Mouse (Mus musculus) neural tube, embryonic 12.5 days (tissue): ENCODE measurements at regions not wholly inside any gene's neighbourhood (a gene's known extent, or its start where the extent isn't known, plus 50 kb on each side); places are given as distances from the start of the nearest gene placed in this dataset.

ENCODE experiments used
- ATAC-seq: fragments of 200-750 bp; cut with Nextera tagmentation; 2 replicates; pipeline ENCODE4 v1.8.0; 2017; ENCODE audit warnings: low read depth, mild to moderate bottlenecking, moderate TSS enrichment, moderate library complexity; ENCODE audit not compliant: low FRiP score
- H3K27ac ChIP-seq: fragments of 300-500 bp; sonication (generic); 2 replicates; pipeline ENCODE4 v1.5.1; 2016
- H3K27me3 ChIP-seq: fragments of 300-500 bp; sonication (generic); replicated peaks from 2 replicates; pipeline ENCODE4 v1.6.1; 2016; ENCODE audit warnings: mild to moderate bottlenecking
- H3K36me3 ChIP-seq: fragments of 300-500 bp; sonication (generic); 2 replicates; pipeline ENCODE4 v1.6.1; 2016; ENCODE audit warnings: mild to moderate bottlenecking
- H3K4me1 ChIP-seq: fragments of 300-500 bp; sonication (generic); 2 replicates; pipeline ENCODE4 v1.6.1; 2016
- H3K4me2 ChIP-seq: fragments of 300-500 bp; sonication (generic); replicated peaks from 2 replicates; pipeline ENCODE4 v1.6.1; 2016; ENCODE audit warnings: mild to moderate bottlenecking
- H3K4me3 ChIP-seq: fragments of 300-500 bp; sonication (generic); 2 replicates; pipeline ENCODE4 v1.5.1; 2016
- H3K9ac ChIP-seq: fragments of 300-500 bp; sonication (generic); 2 replicates; pipeline ENCODE4 v1.6.1; 2016; ENCODE audit warnings: mild to moderate bottlenecking
- H3K9me3 ChIP-seq: fragments of 300-500 bp; sonication (generic); 2 replicates; pipeline ENCODE4 v1.6.1; 2016; ENCODE audit warnings: mild to moderate bottlenecking
- WGBS: fragments of 180-500 bp; shearing (Covaris S2); methylation state at CpG from one replicate; pipeline ENCODE4 v1.1.7; 2016; 5-methylcytosine and 5-hydroxymethylcytosine counted together

- no peaks in the 10 kb centered on the region for H3K36me3 ChIP-seq
- no peak for ATAC-seq
- no peak overlapping the region for H3K4me2 ChIP-seq
- no peak overlapping the region for H3K27ac ChIP-seq
- H3K27me3 ChIP-seq: no peaks in the 10 kb centered on the region
- no peak overlapping the region for H3K9ac ChIP-seq
- H3K4me1 ChIP-seq: no peaks in the 10 kb centered on the region
- WGBS: 91% methylated on average over 5 of the region's 5 CpGs
- no peaks in the 10 kb centered on the region for H3K9me3 ChIP-seq
- no peak overlapping the region for H3K4me3 ChIP-seq
Measured at GRCm38 (mm10) chr4:127862875-127863274, 107.9 kb downstream of the CK137956 start.

GRCm38 (mm10) chr4:127861319-127862117, 109.2 kb downstream of the CK137956 start:
- Histone ChIP-seq H3K4me2 (no peak overlapping the region), H3K4me3 (no peak overlapping the region), H3K9me3 (no peaks in the 10 kb centered on the region), H3K27ac (no peak overlapping the region), H3K4me1 (no peaks in the 10 kb centered on the region), H3K9ac (no peak overlapping the region), H3K36me3 (no peaks in the 10 kb centered on the region), H3K27me3 (no peaks in the 10 kb centered on the region)
- no peak for ATAC-seq
- WGBS: 62% methylated on average over 16 of the region's 16 CpGs

- no peak overlapping the region for H3K4me2 ChIP-seq
- no peak for ATAC-seq
- H3K27ac ChIP-seq: no peak overlapping the region
- H3K9ac ChIP-seq: no peak overlapping the region
- H3K4me1 ChIP-seq: no peaks in the 10 kb centered on the region
- 88% methylated on average over 4 of the region's 4 CpGs for WGBS
- no peaks in the 10 kb centered on the region for H3K36me3 ChIP-seq
- no peaks in the 10 kb centered on the region for H3K27me3 ChIP-seq
- H3K9me3 ChIP-seq: no peaks in the 10 kb centered on the region
- no peak overlapping the region for H3K4me3 ChIP-seq
Measured at GRCm38 (mm10) chr4:127860271-127860670, 110.5 kb downstream of the CK137956 start.

- no peak overlapping the region for H3K9ac ChIP-seq
- no peaks in the 10 kb centered on the region for H3K36me3 ChIP-seq
- no peak overlapping the region for H3K27ac ChIP-seq
- no peaks in the 10 kb centered on the region for H3K9me3 ChIP-seq
- 95% methylated on average over 6 of the region's 6 CpGs for WGBS
- H3K4me3 ChIP-seq: no peak overlapping the region
- ATAC-seq: no peak
- H3K4me2 ChIP-seq: no peak overlapping the region
- no peaks in the 10 kb centered on the region for H3K4me1 ChIP-seq
- no peaks in the 10 kb centered on the region for H3K27me3 ChIP-seq
Measured at GRCm38 (mm10) chr4:127859505-127859904, 111.2 kb downstream of the CK137956 start.

GRCm38 (mm10) chr4:127858566-127858965, 112.2 kb downstream of the CK137956 start:
- no peak overlapping the region for H3K4me3 ChIP-seq
- no peak for ATAC-seq
- H3K36me3 ChIP-seq: no peaks in the 10 kb centered on the region
- no peak overlapping the region for H3K4me2 ChIP-seq
- H3K27ac ChIP-seq: no peak overlapping the region
- no peaks in the 10 kb centered on the region for H3K27me3 ChIP-seq
- no peak overlapping the region for H3K9ac ChIP-seq
- no peaks in the 10 kb centered on the region for H3K9me3 ChIP-seq
- 82% methylated on average over 3 of the region's 3 CpGs for WGBS
- H3K4me1 ChIP-seq: no peaks in the 10 kb centered on the region

- WGBS: 82% methylated on average over 1 of the region's 1 CpGs
- H3K27ac ChIP-seq: no peak overlapping the region
- H3K4me3 ChIP-seq: no peak overlapping the region
- no peaks in the 10 kb centered on the region for H3K4me1 ChIP-seq
- H3K9ac ChIP-seq: no peak overlapping the region
- H3K27me3 ChIP-seq: no peaks in the 10 kb centered on the region
- H3K4me2 ChIP-seq: no peak overlapping the region
- no peak for ATAC-seq
- no peaks in the 10 kb centered on the region for H3K9me3 ChIP-seq
- no peaks in the 10 kb centered on the region for H3K36me3 ChIP-seq
Measured at GRCm38 (mm10) chr4:127855836-127856235, 114.9 kb downstream of the CK137956 start.

- H3K9me3 ChIP-seq: no peaks in the 10 kb centered on the region
- WGBS: 87% methylated on average over 3 of the region's 3 CpGs
- no peaks in the 10 kb centered on the region for H3K27me3 ChIP-seq
Measured at GRCm38 (mm10) chr4:127854776-127855409, 115.9 kb downstream of the CK137956 start.

GRCm38 (mm10) chr4:127849306-127849705, 121.4 kb downstream of the CK137956 start:
- H3K27me3 ChIP-seq: no peaks in the 10 kb centered on the region
- no peaks in the 10 kb centered on the region for H3K36me3 ChIP-seq
- H3K9ac ChIP-seq: no peak overlapping the region
- H3K4me1 ChIP-seq: no peaks in the 10 kb centered on the region
- 91% methylated on average over 5 of the region's 5 CpGs for WGBS
- H3K9me3 ChIP-seq: no peaks in the 10 kb centered on the region
- ATAC-seq: no peak
- no peak overlapping the region for H3K4me2 ChIP-seq
- H3K4me3 ChIP-seq: no peak overlapping the region
- H3K27ac ChIP-seq: no peak overlapping the region

More at GRCm38 (mm10) chr4:127854776-127855409, 115.9 kb downstream of the CK137956 start:
- ATAC-seq: no peak
- no peaks in the 10 kb centered on the region for H3K4me1 ChIP-seq
- H3K9ac ChIP-seq: no peak overlapping the region
- H3K27ac ChIP-seq: no peak overlapping the region
- no peak overlapping the region for H3K4me3 ChIP-seq
- no peak overlapping the region for H3K4me2 ChIP-seq
- H3K36me3 ChIP-seq: no peaks in the 10 kb centered on the region

- no peak for ATAC-seq
- Histone ChIP-seq H3K36me3 (no peaks in the 10 kb centered on the region), H3K27ac (no peak overlapping the region), H3K4me2 (no peak overlapping the region), H3K4me1 (no peaks in the 10 kb centered on the region), H3K9ac (no peak overlapping the region), H3K9me3 (no peaks in the 10 kb centered on the region), H3K4me3 (no peak overlapping the region), H3K27me3 (no peaks in the 10 kb centered on the region)
- 31% methylated on average over 3 of the region's 3 CpGs for WGBS
Measured at GRCm38 (mm10) chr4:127846321-127846720, 124.4 kb downstream of the CK137956 start.

- H3K27me3 ChIP-seq: no peaks in the 10 kb centered on the region
- H3K4me1 ChIP-seq: no peaks in the 10 kb centered on the region
- H3K4me2 ChIP-seq: no peak overlapping the region
- 84% methylated on average over 7 of the region's 7 CpGs for WGBS
- no peak overlapping the region for H3K27ac ChIP-seq
- H3K9me3 ChIP-seq: no peaks in the 10 kb centered on the region
- H3K9ac ChIP-seq: no peak overlapping the region
- no peak overlapping the region for H3K4me3 ChIP-seq
- no peaks in the 10 kb centered on the region for H3K36me3 ChIP-seq
- no peak for ATAC-seq
Measured at GRCm38 (mm10) chr4:127843421-127843820, 127.3 kb downstream of the CK137956 start.

- Histone ChIP-seq H3K27ac (no peak overlapping the region), H3K4me3 (no peak overlapping the region), H3K9ac (no peak overlapping the region), H3K36me3 (no peaks in the 10 kb centered on the region), H3K4me1 (no peaks in the 10 kb centered on the region), H3K27me3 (no peaks in the 10 kb centered on the region), H3K9me3 (no peaks in the 10 kb centered on the region), H3K4me2 (no peak overlapping the region)
- 88% methylated on average over 6 of the region's 6 CpGs for WGBS
- ATAC-seq: no peak
Measured at GRCm38 (mm10) chr4:127833668-127834067, 137.1 kb downstream of the CK137956 start.

- WGBS: 93% methylated on average over 8 of the region's 8 CpGs
- no peak overlapping the region for H3K27ac ChIP-seq
- H3K27me3 ChIP-seq: no peaks in the 10 kb centered on the region
- no peak overlapping the region for H3K9ac ChIP-seq
- H3K4me3 ChIP-seq: no peak overlapping the region
- no peak overlapping the region for H3K4me2 ChIP-seq
- H3K9me3 ChIP-seq: no peaks in the 10 kb centered on the region
- no peaks in the 10 kb centered on the region for H3K4me1 ChIP-seq
- no peaks in the 10 kb centered on the region for H3K36me3 ChIP-seq
- ATAC-seq: no peak
Measured at GRCm38 (mm10) chr4:127826988-127827387, 143.8 kb downstream of the CK137956 start.

- H3K36me3 ChIP-seq: no peaks in the 10 kb centered on the region
- 77% methylated on average over 8 of the region's 8 CpGs for WGBS
- H3K27ac ChIP-seq: no peak overlapping the region
- H3K4me2 ChIP-seq: no peak overlapping the region
- no peak overlapping the region for H3K4me3 ChIP-seq
- no peak overlapping the region for H3K9ac ChIP-seq
- H3K4me1 ChIP-seq: no peaks in the 10 kb centered on the region
- no peaks in the 10 kb centered on the region for H3K9me3 ChIP-seq
- no peak for ATAC-seq
- H3K27me3 ChIP-seq: no peaks in the 10 kb centered on the region
Measured at GRCm38 (mm10) chr4:127819501-127819900, 151.2 kb downstream of the CK137956 start.
